Mouse (Mus musculus): Measurements from ENCODE around the gene Cd48.

DNA sequence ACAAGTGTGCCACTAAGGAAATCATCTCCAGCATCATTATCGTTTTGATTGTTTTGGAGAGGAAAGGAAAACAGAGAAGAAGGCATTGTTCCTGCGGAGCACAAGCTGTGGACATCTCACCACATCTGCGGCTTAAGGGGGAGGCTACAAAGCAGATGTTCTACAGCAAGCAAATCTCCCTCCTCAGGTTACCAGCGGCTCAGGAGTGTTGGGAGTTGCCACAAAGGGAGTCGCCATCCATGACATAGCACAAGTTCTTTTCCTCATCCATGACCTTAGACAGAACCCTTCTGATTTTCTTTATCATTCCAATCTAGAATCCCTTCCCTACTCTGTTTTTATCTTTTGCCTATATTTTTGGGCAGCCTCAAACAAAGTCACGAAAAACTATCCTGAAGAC, 46.1 kb upstream of the Cd48 start:
- no peak for TF ChIP-seq POLR2A (IDR thresholded peaks at IDR 0.05; ENCODE audit: insufficient read depth, low read depth, low read length)
- no peak for TF ChIP-seq CTCF (IDR thresholded peaks at IDR 0.05; ENCODE audit: insufficient read depth, low read depth, low read length)

All from olfactory bulb, adult 2 months (tissue).